Mouse (Mus musculus) splenic B cell, adult 2 months (primary cell): ENCODE results near the gene Vps36.

Experiments
- DNase-seq: peaks from one replicate; pipeline ENCODE4 v3.0.0-alpha.2; 2011; ENCODE audit warnings: low read depth, low spot score
- H3K27me3 ChIP-seq: 2 replicates; pipeline ENCODE4 v1.6.1; 2012; ENCODE audit warnings: mild to moderate bottlenecking, low read length, moderate library complexity, mixed read lengths; ENCODE audit not compliant: control insufficient read depth, poor library complexity, insufficient read depth, severe bottlenecking
- H3K36me3 ChIP-seq: 2 replicates; pipeline ENCODE4 v1.6.1; 2012; ENCODE audit warnings: mild to moderate bottlenecking, low read length, moderate library complexity, mixed read lengths; ENCODE audit not compliant: control insufficient read depth, poor library complexity, insufficient read depth, severe bottlenecking

Vps36 gene

DNA sequence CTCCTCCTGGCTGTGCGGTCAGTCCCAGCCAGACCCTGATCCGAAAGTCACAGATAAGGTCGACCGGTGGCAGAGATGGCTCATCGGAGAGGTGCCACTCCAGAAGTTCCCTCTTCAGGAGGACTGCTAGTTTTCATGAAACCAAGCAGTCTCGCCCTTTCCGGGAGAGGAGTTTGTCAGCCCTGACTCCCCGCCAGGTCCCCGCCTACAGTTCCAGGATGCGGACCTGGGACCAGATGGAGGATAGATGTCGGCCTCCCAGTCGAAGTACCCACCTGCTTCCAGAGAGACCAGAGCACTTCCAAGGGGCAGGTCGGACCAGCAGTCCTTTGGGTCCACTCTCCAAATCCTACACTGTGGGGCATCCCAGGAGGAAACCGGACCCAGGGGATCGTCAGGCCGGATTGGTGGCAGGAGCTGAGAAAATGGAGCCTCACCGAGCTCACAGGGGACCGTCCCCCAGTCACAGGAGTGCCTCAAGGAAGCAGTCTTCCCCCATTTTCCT lies 66.4 kb downstream of the Vps36 start:
- DNase-seq, result no peak
- Histone ChIP-seq H3K36me3 (no peaks in the 10 kb centered on the region), H3K27me3 (no peaks in the 10 kb centered on the region)

GRCm38 (mm10) chr8:22259531-22259930 lies 66.9 kb downstream of the Vps36 start:
- Histone ChIP-seq H3K27me3 (no peaks in the 10 kb centered on the region), H3K36me3 (no peaks in the 10 kb centered on the region)
- DNase-seq, result no peak

- DNase-seq, result no peak
- no peaks in the 10 kb centered on the region for H3K27me3 ChIP-seq
- H3K36me3 ChIP-seq, result no peaks in the 10 kb centered on the region
Observed at GRCm38 (mm10) chr8:22260091-22260722, 67.6 kb downstream of the Vps36 start.

- no peaks in the 10 kb centered on the region for H3K27me3 ChIP-seq
- DNase-seq, result no peak
- H3K36me3 ChIP-seq, result no peaks in the 10 kb centered on the region
Observed at GRCm38 (mm10) chr8:22262267-22262666, 69.7 kb downstream of the Vps36 start.

DNA sequence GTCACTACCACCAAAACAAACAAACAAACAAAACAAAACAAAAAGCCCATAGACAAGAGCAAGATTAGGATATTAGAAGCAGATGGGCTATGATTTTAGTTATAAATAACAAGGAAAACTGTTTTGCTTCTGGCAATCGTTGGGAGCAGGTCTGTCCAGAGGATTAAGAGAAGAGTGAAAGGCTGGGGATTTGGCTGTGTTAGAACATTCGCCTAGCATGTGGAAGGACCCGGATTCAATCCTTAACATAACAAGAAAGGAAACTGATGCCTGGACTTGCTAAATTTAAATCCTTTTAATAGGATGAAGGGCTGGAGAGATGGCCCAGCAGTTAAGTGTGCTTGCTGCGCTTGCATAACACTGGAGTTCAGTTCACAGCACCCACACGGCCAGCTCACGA lies 71.7 kb downstream of the Vps36 start:
- no peaks in the 10 kb centered on the region for H3K36me3 ChIP-seq
- no peak for DNase-seq

DNA sequence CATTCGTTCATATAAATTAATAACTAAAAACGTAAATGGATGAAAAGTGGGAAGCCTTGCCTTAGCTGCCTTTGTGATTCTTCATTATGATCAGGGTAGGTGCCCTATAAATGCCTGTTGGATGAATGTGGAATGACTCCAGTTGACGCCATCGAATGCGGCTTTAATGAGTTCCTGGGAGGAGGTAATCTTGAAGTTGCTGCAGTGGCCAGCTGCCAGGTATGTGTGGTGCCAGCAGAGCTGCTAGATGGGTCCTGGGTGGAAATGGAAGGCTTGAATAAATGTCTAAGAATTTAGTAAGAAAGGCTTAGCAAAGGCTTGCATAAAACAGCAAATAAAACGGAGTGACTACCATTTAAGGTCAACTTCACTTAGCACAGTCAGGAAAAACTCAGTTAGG lies 72.2 kb downstream of the Vps36 start:
- Histone ChIP-seq H3K27me3 (no peaks in the 10 kb centered on the region), H3K36me3 (no peaks in the 10 kb centered on the region)
- no peak for DNase-seq

More for the DNA sequence above, 71.7 kb downstream of the Vps36 start:
- H3K27me3 ChIP-seq, result no peaks in the 10 kb centered on the region

GRCm38 (mm10) chr8:22265194-22265593 lies 72.6 kb downstream of the Vps36 start:
- no peak for DNase-seq
- H3K27me3 ChIP-seq, result no peaks in the 10 kb centered on the region
- H3K36me3 ChIP-seq, result no peaks in the 10 kb centered on the region

DNA sequence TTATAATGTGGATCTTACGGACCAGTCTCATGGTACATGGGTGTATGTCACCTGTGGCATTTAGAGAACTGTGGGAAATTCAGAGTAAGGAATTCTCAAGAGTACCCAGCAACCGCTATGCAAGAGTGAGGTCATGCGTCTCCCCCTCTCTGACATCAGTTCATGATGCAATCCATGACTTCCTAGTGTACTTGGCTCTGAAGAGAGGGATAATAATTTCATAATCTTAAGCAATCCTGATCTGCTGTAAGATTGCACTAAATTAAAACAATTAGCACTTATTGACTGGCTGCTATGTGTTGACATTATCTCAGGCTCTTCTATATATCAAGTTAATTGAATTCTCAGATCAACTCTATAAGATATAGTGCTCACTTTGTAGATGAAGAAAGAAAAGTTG lies 74.2 kb downstream of the Vps36 start:
- Histone ChIP-seq H3K36me3 (no peaks in the 10 kb centered on the region), H3K27me3 (no peaks in the 10 kb centered on the region)
- DNase-seq, result no peak
